Mouse (Mus musculus) liver, embryonic 12.5 days (tissue): ENCODE results near the gene Gpi1. TPM values are rescaled to one million over a fixed set of nuclear protein-coding genes. Genes with fewer than 3 reads are reported as not detected.
A peak's percentile ranks its signal among the peaks of the same experiment; 100 is the strongest.

Source experiments
- ATAC-seq: fragments of 200-750 bp; cut with Nextera tagmentation; 2 replicates; pipeline ENCODE4 v1.8.0; 2017; ENCODE audit warnings: moderate number of reproducible peaks, mild to moderate bottlenecking, moderate library complexity
- H3K27ac ChIP-seq: fragments of 300-500 bp; sonication (generic); 2 replicates; pipeline ENCODE4 v1.5.1; 2016; ENCODE audit warnings: mild to moderate bottlenecking
- H3K27me3 ChIP-seq: fragments of 300-500 bp; sonication (generic); replicated peaks from 2 replicates; pipeline ENCODE4 v1.6.1; 2016; ENCODE audit warnings: mild to moderate bottlenecking, moderate library complexity
- H3K36me3 ChIP-seq: fragments of 300-500 bp; sonication (generic); 2 replicates; pipeline ENCODE4 v1.6.1; 2016; ENCODE audit warnings: mild to moderate bottlenecking, moderate library complexity
- H3K4me1 ChIP-seq: fragments of 300-500 bp; sonication (generic); 2 replicates; pipeline ENCODE4 v1.6.1; 2016
- H3K4me2 ChIP-seq: fragments of 300-500 bp; sonication (generic); 2 replicates; pipeline ENCODE4 v1.6.1; 2016; ENCODE audit warnings: mild to moderate bottlenecking, moderate library complexity
- H3K4me3 ChIP-seq: fragments of 300-500 bp; sonication (generic); 2 replicates; pipeline ENCODE4 v1.5.1; 2016; ENCODE audit warnings: mild to moderate bottlenecking, moderate library complexity
- H3K9ac ChIP-seq: fragments of 300-500 bp; sonication (generic); 2 replicates; pipeline ENCODE4 v1.6.1; 2016; ENCODE audit warnings: mild to moderate bottlenecking, moderate library complexity
- H3K9me3 ChIP-seq: fragments of 300-500 bp; sonication (generic); replicated peaks from 2 replicates; pipeline ENCODE4 v1.6.1; 2016; ENCODE audit warnings: mild to moderate bottlenecking, moderate library complexity
- WGBS: fragments of 180-500 bp; shearing (Covaris S2); methylation state at CpG from one replicate; pipeline ENCODE4 v1.1.7; 2016; ENCODE audit not compliant: insufficient replicate concordance; 5-methylcytosine and 5-hydroxymethylcytosine counted together
- polyA plus RNA-seq: library from polyadenylated mRNA; unstranded; fragments of >200 nt; fragmentation: Nextera tagmentation; extraction: Ambion mirVana; gene quantifications from 2 replicates; pipeline ENCODE4 v1.2.1, GENCODE M21; 2016

The Gpi1 gene
- polyA plus RNA-seq, 1 experiment from 2014 or later: 222 TPM

DNA sequence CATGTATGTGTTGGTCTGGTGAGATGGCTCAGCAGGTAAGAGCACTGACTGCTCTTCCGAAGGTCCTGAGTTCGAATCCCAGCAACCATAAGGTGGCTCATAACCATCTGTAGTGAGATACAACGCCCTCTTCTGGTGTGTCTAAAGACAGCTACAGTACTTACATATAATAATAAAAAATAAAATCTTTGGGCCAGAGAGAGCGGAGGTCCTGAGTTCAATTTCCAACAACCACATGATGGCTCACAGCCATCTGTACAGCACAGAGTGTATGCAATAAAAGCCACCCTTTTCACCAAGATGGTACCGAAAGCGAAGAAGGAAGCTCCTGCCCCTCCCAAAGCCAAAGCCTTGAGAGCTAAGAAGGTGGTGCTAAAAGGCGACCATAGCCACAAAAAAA, 20.6 kb upstream of the Gpi1 start, which contains the start of gene Gm6096:
Gm6096 (plus strand) TSS at position 301 of the 400 bp plus-strand sequence.
- no peak for ATAC-seq
- H3K4me3 ChIP-seq: no peak within 1 kb of the TSS
- H3K36me3 ChIP-seq: peaks cover 91% of the 10 kb centered on the region

DNA sequence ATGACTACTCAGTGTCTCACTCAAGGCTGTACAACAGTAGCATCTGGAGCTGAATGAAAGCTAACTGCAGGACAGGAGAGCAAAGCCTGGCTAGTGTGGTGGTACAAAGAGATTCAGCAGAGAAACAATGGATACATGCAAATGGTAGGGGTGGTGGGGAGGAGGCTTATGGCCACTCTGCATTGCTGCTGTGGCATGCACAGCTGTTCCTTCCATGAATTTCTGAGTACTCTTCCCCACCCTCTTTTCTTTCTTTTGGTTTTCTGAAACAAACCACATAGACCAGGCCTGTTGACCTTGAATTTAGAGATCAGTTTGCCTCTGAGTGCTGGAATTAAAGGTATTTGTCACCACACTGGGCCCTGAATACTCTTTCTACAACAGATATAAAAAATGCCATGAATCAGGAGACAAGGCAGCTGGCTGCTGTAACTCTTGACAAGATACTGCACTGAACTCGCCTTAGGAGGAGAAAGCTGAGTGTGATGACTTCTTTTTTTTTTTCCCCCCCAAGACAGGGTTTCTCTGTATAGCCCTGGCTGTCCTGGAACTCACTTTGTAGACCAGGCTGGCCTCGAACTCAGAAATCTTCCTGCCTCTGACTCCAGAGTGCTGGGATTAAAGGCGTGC, 16.8 kb upstream of the Gpi1 start:
- WGBS: 80% methylated on average over 3 of the region's 3 CpGs
- Histone ChIP-seq H3K9me3 (no peaks in the 10 kb centered on the region), H3K36me3 (peaks cover 91% of the 10 kb centered on the region)

More for the DNA sequence above, 20.6 kb upstream of the Gpi1 start, which contains the start of gene Gm6096:
- Histone ChIP-seq H3K4me1 (no peaks in the 10 kb centered on the region), H3K9me3 (no peaks in the 10 kb centered on the region), H3K9ac (no peak within 1 kb of the TSS), H3K27me3 (no peaks in the 10 kb centered on the region), H3K27ac (no peak within 1 kb of the TSS), H3K4me2 (no peak within 1 kb of the TSS)
- 89% methylated on average over 7 of the region's 7 CpGs for WGBS

DNA sequence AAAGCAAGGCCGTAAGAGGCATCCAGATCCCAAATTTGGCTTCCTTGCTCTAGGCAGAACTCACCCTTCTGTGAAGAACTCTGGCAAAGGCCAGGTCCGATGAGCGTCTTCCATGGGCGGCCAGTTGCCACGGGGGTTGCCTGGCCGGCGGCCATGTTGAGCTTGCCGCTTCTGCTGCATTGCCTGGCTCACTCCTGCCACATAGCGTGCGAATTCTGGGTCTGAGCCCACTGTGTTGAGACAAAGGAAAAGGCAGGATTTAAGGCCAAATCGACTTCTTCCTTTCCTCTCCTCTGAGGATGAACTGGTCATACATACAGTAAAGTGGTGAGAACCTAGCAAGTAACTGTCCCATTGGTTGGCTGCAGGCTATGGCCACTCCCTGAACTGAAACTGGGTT, 12.0 kb upstream of the Gpi1 start:
- no peaks in the 10 kb centered on the region for H3K27me3 ChIP-seq
- no peaks in the 10 kb centered on the region for H3K9me3 ChIP-seq
- ATAC-seq: no peak
- peaks cover 90% of the 10 kb centered on the region for H3K36me3 ChIP-seq
- H3K4me3 ChIP-seq: no peak overlapping the region
- no peak overlapping the region for H3K27ac ChIP-seq
- no peak overlapping the region for H3K4me2 ChIP-seq
- WGBS: 92% methylated on average over 11 of the region's 11 CpGs
- H3K4me1 ChIP-seq: no peaks in the 10 kb centered on the region
- H3K9ac ChIP-seq: no peak overlapping the region

More for the DNA sequence above, 16.8 kb upstream of the Gpi1 start:
- Histone ChIP-seq H3K4me1 (no peaks in the 10 kb centered on the region), H3K9ac (no peak overlapping the region), H3K27me3 (no peaks in the 10 kb centered on the region), H3K27ac (no peak overlapping the region), H3K4me2 (no peak overlapping the region), H3K4me3 (no peak overlapping the region)
- ATAC-seq: no peak

DNA sequence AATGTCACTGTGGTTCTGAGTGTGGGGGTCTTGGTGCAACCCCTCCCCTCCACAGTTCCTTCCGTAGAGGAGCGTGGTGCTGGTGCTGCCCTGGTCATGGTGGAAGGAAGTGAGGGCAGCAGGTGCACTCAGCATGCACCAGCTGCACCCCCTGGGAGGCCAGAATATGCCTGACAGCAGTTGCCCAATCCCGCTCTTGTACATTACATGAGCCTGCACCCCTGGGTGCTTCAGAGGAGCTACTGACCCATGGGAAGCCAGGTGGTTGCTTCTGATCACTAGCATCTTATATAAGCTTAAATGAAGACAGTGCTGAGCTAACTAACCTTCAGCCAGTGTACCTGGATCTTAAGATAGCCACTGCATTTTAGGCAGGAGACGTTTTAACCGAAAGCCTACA, 8.0 kb upstream of the Gpi1 start:
- peaks cover 17% of the 10 kb centered on the region for H3K4me1 ChIP-seq
- H3K27me3 ChIP-seq: no peaks in the 10 kb centered on the region
- no peak overlapping the region for H3K27ac ChIP-seq
- WGBS: 86% methylated on average over 5 of the region's 5 CpGs
- no peak for ATAC-seq
- H3K36me3 ChIP-seq: peaks cover 69% of the 10 kb centered on the region
- no peak overlapping the region for H3K4me2 ChIP-seq
- no peaks in the 10 kb centered on the region for H3K9me3 ChIP-seq
- H3K4me3 ChIP-seq: no peak overlapping the region
- H3K9ac ChIP-seq: no peak overlapping the region

DNA sequence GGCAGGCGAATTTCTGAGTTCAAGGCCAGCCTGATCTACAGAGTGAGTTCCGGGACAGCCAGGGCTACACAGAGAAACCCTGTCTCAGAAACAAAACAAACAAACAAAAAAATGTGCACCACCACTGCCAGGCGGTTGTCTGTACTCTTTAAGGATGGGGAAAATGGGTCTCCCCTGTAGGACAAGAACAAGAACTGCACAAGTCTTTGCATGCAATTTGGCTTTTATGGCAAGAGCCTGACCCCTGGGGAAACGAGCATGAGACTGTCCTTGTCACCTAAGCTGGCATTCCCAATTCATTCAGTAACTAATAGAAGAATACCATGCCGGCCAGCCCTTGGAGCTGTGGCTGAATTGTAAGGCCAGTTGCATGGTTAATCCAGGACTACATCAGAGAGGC, 5.5 kb upstream of the Gpi1 start:
- Histone ChIP-seq H3K27me3 (no peaks in the 10 kb centered on the region), H3K4me2 (no peak overlapping the region), H3K27ac (no peak overlapping the region; the same call in 1 of the 2 replicates), H3K4me3 (no peak overlapping the region), H3K9me3 (no peaks in the 10 kb centered on the region), H3K36me3 (peaks cover 47% of the 10 kb centered on the region), H3K4me1 (peaks cover 40% of the 10 kb centered on the region), H3K9ac (no peak overlapping the region)
- WGBS: 75% methylated on average over 5 of the region's 5 CpGs
- ATAC-seq: no peak

DNA sequence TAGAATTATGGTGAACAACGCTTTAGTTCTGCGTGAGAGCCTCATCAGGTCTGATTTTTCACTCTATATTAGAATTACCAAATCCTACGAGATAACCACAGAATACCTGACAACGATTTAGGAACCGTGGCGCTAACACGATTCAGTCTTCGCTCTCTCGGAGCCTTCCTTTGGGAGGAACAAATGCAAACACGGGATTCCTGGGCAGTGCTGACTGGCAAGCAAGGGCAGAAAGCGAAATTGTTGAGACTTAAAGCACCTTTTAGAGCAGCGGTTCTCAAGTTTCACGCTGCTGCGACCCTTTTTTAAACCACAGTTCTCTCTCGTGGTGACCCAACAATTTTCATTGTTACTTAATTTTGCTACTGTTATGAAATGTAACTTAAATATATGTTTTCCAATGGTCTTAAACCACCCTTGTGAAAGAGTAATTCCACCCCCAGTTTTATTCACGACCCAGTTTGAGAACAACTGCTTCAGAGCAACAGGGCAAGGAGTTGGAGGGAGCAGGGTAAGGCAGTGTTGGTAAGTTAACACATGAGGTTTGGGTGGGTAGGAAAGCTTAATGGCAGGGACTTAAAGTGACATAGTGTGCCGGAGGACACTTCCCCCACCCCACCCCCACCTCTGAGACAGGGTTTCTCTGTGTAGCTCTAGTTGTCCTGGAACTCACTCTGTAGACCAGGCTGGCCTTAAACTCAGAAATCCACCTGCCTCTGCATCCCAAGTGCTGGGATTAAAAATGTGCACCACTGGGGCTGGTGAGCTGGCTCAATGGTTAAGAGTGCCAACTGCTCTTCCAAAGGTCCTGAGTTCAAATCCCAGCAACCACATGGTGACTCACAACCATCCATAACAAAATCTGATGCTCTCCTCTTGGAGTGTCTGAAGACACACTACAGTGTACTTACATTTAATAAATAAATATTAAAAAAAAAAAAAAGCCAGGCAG, 4.8 kb upstream of the Gpi1 start:
- Histone ChIP-seq H3K9me3 (no peaks in the 10 kb centered on the region), H3K4me3 (peak overlapping the region; percentile 66), H3K4me1 (peaks cover 44% of the 10 kb centered on the region), H3K9ac (peak overlapping the region; percentile 77), H3K36me3 (peaks cover 40% of the 10 kb centered on the region), H3K27me3 (no peaks in the 10 kb centered on the region), H3K4me2 (peak overlapping the region; percentile 88), H3K27ac (peak overlapping the region; percentile 89)
- 3% methylated on average over 17 of the region's 17 CpGs for WGBS
- ATAC-seq: no peak

DNA sequence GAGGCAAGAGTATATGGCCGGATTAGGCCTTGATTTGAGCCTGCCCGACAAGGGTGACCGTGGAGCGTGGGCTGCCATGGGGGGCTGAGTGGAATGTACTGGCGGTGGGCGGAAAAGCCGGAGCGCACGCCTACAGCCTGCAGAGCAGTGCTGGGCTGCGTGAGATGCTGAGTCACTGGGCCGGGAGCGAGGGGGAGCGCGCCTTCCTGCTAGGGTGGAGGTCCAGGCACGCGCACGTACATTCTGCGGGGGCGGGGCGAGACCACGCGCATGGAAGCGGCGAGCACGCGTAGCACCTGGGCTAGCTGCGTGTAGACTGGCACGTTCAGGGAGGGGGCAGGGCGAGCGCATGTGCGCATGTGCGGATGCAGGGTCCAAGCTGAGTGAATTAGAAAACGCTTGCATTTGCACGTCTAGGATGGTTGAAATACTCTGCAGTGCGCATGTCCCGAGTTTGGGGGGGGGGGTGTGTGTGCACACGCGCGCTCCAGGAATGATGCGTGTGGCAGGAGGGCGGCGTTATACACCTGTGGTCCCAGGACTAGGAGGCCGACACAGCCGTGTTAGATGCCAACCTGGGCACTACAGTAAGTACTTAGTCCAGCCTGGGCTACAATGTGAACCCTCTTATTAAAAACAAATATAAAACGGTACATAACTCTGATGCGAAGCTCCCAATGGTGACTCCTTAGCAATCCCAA, 3.9 kb upstream of the Gpi1 start:
- Histone ChIP-seq H3K9ac (peak overlapping the region; percentile 77), H3K4me3 (peak overlapping the region; percentile 66), H3K9me3 (no peaks in the 10 kb centered on the region), H3K27ac (peak overlapping the region; percentile 89), H3K36me3 (peaks cover 32% of the 10 kb centered on the region), H3K27me3 (no peaks in the 10 kb centered on the region), H3K4me2 (peak overlapping the region; percentile 88), H3K4me1 (peaks cover 51% of the 10 kb centered on the region)
- ATAC-seq: peak; percentile 89
- WGBS: under 1% methylated on average over 46 of the region's 46 CpGs

DNA sequence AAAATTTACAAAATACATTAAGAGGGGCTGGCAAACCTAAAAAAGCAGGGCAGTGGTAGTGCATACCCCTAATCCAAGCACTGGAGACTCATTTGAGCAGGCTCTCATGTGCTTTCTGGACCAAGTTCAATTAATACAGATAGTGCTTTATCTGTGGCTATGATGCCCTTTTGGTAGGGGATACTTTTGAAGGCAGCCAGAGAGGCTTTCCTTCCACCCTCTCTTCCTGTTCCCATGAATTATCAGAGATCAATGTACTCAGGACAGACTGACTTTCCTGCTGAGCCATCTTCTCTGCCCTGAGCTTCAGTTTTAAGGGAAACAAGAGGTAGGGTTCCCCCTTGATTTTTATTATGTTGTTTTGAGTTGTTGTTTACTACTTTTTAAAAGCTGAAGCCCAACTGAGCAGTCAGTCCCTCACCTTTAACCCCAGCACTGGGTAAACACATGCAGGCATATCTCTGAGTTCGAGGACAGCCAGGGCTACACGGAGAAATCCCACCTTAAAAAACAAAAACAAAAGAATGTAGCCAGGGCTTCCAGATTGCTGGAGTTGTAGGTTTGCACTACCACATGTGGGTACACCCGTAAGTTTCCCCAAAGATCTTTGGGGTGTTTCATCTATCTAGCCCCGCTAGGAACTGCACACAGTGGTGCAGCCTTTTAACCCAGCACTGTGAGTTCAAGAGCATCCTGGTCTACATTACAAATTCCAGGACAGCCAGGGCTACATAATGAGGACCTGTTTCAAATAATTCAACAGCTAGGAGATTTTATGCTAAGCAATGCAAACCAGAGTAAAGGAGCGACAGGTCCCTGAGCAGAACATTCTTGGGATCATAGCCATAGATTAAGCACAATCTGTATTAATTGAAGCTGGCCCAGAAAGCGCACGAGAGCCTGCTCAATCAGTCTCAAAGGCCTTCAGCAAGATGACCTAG, 2.9 kb upstream of the Gpi1 start:
- Histone ChIP-seq H3K4me3 (peak overlapping the region; percentile 66), H3K27me3 (no peaks in the 10 kb centered on the region), H3K9ac (peak overlapping the region; percentile 77), H3K4me2 (peak overlapping the region; percentile 88), H3K4me1 (peaks cover 61% of the 10 kb centered on the region), H3K27ac (peak overlapping the region; percentile 89), H3K9me3 (no peaks in the 10 kb centered on the region), H3K36me3 (peaks cover 29% of the 10 kb centered on the region)
- ATAC-seq: 0 out of 2 replicates have a peak, but pooled peaks have one; percentile 0
- 34% methylated on average over 7 of the region's 7 CpGs for whole genome bisulfite sequencing

DNA sequence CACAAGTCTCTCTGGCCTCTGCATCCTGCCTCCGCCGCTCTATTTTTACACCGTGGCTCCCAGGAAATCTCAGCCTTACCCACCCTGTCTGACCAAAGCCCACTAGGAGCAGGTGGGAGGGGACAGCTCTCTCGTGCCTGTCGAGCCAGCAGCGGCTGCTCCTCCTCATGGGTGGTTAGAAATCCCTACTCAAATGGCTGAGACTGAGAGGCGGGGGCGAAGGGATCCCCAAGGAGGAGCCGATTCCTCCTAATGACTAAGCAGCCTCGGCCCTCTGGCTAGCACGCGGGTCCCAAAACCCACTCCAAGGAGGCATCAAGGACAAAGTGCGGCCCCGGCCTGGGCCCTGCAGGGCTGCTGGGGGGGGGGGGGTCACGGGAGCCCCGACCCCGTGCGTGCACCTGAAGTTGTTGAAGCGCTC, 435 bp downstream of the Gpi1 start:
- Histone ChIP-seq H3K4me3 (peak overlapping the region; percentile 79), H3K4me1 (peaks cover 82% of the 10 kb centered on the region), H3K27me3 (no peaks in the 10 kb centered on the region), H3K9me3 (no peaks in the 10 kb centered on the region), H3K4me2 (peak overlapping the region; percentile 95), H3K9ac (peak overlapping the region; percentile 89), H3K36me3 (peaks cover 41% of the 10 kb centered on the region), H3K27ac (peak overlapping the region; percentile 86)
- peak; percentile 25 for ATAC-seq
- 2% methylated on average over 17 of the region's 19 CpGs for WGBS

DNA sequence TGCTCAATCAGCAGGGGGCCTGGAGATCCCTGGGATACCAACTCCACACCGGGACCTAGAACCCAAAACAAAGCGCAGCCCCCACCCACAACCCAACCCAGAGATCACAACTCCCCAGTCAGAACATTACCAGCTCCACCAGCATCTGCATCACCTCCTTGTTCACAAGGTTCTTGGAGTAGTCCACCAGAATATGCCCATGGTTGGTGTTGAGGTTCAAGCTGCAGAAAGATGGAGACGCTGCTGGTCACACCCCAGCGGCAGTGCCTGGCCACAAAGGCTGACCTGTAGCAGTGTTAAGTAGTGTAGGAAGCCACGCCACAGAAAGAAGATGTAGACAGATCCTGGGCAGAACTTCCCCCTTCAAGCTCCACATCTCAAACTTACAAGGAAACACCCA, 983 bp downstream of the Gpi1 start:
- WGBS: 14% methylated on average over 5 of the region's 5 CpGs
- peaks cover 79% of the 10 kb centered on the region for H3K4me1 ChIP-seq
- H3K4me3 ChIP-seq: peak overlapping the region; percentile 79
- peaks cover 46% of the 10 kb centered on the region for H3K36me3 ChIP-seq
- no peaks in the 10 kb centered on the region for H3K9me3 ChIP-seq
- peak overlapping the region; percentile 95 for H3K4me2 ChIP-seq
- no peak for ATAC-seq
- peak overlapping the region; percentile 86 for H3K27ac ChIP-seq
- peak overlapping the region; percentile 89 for H3K9ac ChIP-seq
- no peaks in the 10 kb centered on the region for H3K27me3 ChIP-seq

DNA sequence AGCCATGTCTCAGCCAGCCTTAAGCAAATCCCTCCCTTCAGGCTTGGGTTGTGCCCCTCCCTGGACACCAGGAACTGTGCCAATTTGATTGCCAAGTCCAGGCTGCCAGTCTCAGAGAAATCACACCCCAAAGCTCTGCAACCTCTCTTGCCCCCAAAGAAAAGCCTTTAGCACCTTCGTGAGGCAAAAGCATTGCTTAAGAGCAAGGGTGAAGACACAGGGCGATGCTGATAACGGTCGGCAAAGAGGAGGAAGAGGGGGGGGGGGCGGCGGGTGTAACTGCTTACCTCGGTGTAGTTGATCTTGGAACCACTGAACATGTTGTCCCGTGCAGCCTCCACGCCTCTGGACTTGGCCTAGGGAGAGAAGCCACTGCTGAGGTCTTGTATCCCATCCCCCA, 1.5 kb downstream of the Gpi1 start:
- Histone ChIP-seq H3K4me3 (peak overlapping the region; percentile 79), H3K27me3 (no peaks in the 10 kb centered on the region), H3K27ac (no peak overlapping the region; the same call in 1 of the 2 replicates), H3K4me1 (peaks cover 77% of the 10 kb centered on the region), H3K36me3 (peaks cover 51% of the 10 kb centered on the region), H3K9me3 (no peaks in the 10 kb centered on the region), H3K4me2 (peak overlapping the region; percentile 95), H3K9ac (peak overlapping the region; percentile 89)
- WGBS: 2% methylated on average over 7 of the region's 9 CpGs
- no peak for ATAC-seq
